Mouse (Mus musculus): ENCODE measurements at regions not wholly inside any gene's neighbourhood (a gene's known extent, or its start where the extent isn't known, plus 50 kb on each side); places are given as distances from the start of the nearest gene placed in this dataset.

DNA sequence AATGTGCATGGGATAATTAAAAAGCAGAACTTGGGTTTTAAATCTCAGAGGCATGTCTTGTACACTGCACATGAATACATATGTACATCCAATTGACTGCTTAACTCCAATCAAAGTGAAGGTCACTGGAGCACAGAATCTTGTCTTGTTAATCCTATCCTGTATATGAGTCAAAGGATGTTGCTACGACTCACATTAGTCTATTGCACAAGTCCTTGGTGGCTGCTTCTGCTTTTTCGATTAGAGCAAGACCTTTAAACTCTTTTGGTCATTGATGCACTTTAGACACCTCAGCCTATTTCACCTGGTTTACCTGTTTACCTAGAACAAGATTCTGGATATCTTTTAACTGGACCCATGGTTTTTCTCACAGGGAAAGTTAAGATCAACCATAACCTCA is 1008.5 kb upstream of the Cited2 start:
- no peak for DNase-seq (ENCODE audit: low read depth, low spot score)

DNA sequence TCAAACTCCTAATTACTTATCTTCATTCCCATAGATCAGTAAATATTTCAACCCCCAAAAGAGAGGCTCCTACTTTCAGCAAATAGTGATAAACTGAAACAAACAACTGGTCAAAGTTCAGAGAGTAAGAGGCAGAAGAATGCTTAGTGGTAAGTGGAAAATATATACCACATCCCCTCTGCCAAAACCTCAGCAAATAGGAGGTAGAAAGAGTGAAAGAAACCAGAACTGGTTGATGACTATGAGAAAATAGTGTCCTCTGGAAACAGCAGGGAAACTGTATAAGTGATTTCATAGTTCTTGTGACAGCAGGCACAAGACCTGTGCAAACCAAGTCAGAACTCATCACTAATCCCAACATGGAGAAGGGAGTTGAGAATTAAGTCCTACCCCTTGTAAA is 980.8 kb upstream of the Cited2 start:
- no peak for DNase-seq (ENCODE audit: low read depth, low spot score)

DNA sequence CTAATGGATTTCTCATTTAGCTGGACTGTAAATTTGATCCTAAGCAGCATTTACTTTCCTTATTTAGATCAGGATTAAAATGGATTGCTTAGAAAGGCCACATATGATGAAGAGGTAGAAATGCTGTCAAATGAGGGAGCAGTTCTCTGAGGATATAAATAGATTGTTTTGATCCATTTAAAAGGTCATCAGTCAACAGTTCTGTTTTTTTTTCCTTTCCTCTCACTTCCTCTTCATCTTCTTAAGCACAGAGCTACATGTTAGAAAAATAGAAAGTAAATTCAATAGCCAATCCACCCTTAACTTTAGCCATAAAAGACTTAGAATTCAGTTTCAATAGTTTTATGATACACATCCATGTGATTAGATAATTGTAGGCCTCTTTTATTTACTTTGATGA is 971.5 kb upstream of the Cited2 start:
- DNase-seq (ENCODE audit: low read depth, low spot score) = no peak

DNA sequence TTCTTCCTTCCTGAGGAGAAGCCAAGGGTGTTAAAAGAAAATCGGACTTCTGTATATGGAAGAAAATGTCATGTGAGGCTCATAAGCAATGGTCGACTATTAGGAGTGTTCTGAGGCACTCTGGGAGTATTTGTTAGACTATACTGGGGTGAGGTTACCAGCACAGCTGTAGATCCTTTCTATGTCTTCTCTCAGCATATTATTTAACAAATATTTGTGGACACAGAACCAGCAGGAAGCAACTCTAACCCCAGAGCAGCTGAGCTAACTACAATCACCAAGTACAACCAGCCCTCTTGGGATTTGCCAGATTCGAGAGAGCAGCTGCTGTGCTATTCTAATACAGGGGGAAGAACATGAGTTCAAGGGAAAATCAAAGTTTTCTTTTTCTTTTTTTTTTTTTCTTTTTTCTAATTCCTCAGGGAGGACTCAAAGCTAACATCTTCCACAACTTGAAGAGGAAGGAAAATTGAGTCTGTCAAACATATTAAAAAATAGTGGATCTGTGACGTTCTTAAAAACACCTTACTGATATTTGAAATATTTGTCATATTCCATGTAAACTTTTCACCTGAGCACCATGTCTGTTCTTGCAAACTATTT is 933.3 kb upstream of the Cited2 start:
- no peak for DNase-seq (ENCODE audit: low read depth, low spot score)

DNA sequence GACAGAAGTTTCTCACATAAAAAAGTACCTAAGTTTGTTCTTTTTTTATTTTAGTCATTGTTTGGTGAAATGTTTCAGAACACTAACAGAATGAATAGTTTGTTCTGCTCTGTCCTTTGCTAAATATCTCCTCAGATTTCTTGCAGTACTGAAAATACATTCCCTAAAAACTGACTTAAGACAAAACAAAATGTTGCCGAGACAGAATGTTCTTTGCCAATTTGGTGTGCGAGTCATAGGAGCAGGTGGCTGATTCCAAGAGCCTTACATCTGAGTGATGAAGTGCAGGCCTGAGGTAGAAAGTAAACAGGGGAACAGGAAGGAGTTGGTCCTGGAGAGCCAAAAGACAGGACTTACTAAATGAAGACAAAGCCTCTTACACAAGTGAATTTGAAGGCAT is 919.0 kb upstream of the Cited2 start:
- no peak for DNase-seq (ENCODE audit: low read depth, low spot score)

DNA sequence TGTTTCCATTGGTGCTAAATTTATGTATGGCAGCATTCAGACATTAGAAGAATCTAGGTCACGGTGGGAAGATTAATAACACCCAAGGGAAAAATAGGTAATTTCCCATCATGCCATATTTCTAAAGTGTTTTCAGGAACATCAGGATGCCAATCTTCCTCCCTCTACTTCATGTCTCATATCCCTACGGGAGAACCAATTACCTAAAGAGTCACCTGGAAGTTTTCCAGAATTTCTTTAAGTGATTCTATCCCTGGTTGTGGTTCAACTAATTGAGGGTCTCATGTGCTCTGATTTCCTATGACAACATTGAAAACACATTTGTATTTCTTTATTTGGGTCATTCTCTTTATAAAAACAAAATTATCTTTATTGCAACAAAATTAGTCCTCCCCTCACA is 912.3 kb upstream of the Cited2 start:
- no peak for DNase-seq (ENCODE audit: low read depth, low spot score)

DNA sequence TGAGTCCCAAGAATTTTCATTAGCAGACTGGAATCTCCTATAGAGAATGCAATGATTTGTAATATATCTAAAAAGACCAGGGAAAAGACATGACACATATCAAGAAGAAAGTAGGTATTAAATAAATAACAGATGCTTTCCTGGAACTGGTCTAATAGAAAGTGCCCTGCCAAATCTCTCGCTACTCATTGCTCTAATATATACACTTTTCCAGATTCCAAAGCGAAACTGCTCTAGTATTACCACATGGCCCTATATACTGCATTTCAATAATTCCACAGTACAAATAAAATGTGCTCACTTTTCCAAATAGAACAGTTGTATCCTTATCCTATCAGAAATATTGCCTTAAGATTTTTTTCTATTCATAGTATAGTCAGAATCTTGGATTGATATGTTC is 909.0 kb upstream of the Cited2 start:
- no peak for DNase-seq (ENCODE audit: low read depth, low spot score)

DNA sequence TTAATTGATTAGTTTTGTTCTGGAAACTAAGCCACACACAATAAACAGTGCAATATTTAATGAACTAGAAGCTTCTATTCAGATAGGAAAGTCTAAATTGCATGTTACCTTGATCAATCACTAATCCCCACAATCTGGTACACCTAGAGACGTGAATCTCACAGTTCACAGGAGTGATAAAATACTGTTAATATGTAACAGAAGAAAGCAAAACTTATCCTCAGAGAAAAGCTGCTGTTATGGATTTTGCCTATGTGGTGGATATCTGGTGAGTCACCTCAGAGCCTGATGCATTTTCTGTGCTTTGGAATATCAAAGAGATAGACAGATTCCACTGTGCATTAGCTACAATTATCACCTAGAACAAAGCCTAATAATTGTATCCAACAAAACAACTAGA is 861.5 kb upstream of the Cited2 start:
- no peak for DNase-seq (ENCODE audit: low read depth, low spot score)

DNA sequence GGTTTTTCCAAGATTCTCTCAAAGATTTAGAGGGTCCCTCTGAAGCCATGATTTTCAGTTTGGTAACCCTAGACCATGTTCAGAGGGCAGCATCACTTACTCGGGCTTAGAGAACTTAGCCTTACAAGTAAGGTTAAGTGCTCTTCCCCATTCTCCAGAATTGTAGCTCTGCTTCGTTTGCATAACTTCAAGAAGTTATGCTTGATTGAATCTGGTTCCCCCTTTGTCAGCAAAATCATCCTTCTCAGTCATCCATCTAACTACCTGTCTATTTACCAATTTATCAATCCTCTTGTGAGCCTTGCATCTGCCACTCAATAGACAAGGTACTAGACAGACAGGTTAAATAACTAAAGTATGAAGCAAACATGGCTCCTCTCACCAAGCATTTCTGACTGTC is 856.1 kb upstream of the Cited2 start:
- DNase-seq (ENCODE audit: low read depth, low spot score) = no peak

DNA sequence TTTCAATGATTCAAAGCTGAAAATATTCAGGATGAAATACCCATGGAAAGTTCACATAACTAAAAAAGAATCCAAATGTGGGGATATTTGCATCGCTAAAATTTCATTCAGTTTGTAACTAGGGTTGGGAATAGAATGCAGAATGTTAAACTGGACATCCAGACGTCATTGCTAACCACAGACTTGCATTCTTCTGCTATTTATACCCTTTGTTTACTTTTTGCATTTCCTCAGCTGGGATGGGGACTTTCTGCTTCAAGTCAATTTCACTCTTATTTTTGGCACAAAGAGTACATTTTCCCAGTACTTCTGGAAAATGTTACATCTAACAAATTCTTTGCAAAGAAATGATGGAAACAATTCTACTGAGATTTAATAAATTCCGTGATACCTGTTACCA is 848.9 kb upstream of the Cited2 start:
- no peak for DNase-seq (ENCODE audit: low read depth, low spot score)

DNA sequence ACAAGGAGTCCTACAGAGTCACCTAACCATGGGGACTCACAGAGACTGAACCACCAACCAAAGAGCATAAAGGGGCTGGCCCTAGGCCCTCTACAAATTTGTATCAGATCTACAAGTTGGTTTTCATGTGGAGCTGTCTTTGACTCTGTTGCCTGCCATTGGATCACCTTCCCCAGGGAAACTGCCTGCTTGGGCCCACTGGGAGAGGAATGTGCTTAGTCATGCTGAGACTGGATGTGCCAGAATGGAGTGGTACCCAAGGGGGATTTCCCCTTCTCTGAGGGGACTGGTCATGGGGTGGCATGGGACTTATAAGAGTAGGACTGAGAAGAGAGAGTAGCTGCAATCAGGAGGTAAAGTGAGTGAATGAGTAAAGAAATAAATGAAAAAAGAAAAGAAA is 844.8 kb upstream of the Cited2 start:
- peak; percentile 28 for DNase-seq (ENCODE audit: low read depth, low spot score)

DNA sequence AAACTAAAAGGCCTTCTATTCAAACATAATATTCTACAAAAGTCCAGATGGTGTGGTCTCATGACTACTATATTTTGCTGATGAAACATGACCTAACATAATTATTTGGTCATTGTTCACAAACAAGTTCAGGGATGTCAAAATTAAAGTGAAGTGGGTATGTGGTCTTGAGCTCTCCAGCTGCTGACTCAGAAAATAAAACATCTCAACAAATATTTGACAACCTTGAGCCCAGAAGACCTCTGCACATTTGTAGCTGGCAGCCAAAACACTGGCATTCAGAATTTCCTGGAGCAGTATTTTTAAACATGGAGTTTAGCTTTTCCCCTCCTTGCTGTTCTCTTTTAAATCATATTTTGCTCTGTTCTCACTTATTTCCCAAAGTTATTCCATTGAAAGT is 829.7 kb upstream of the Cited2 start:
- no peak for DNase-seq (ENCODE audit: low read depth, low spot score)

DNA sequence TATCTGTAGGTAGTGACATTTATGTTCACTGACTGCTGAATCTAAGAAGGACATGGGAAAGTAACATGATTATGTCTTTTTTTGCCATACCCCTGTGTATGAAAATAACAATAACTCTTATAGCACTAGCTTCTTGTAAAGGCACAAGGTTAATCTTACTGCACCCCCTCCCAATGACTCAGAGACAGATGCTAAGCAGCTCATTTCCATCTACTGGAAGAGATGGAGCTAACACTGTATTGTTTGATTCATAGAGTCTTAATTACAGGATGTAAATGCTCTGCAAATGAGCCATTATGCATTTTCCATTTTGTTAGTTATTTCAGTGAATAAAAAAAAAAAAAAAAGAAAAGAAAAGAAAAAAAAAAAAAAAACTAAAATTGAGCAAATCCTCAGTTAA is 827.7 kb upstream of the Cited2 start:
- no peak for DNase-seq (ENCODE audit: low read depth, low spot score)

DNA sequence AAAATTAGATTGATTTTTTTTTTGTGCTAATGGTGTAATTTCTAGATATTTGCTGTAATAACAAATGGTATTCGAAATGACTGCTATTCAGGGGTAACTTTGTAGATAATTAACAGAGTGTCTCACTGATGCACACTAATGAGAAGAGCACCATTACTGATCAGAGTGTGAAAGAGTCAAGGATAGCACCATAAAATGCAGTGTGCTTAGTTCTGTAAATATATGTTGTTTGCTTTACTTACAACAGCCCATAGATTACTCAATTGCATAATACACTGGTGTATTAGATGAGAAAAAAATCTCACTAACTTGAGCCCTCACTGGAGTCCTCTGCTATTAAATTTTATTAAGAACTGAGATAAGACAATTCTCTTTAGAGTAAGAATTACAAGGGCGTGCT is 800.1 kb upstream of the Cited2 start:
- DNase-seq (ENCODE audit: low read depth, low spot score) = no peak

DNA sequence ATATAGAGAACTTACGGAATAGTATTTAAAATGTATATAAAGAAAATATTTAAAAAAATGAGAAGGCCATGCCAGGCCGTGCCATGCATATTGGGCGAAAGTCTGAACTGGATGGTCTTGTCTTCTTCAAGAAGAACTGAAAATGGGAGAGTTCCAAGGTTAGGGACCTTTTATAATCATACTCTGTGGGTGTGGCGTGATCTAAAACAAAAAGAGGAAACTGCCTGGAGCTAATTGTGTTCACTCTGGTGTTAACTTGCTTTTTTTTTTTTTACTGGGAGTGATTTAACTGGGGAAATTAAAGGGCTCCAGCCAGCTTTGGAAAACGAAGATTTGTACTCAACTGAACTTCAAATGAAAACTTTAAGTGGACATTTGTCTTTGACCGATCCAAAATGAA is 799.2 kb upstream of the Cited2 start:
- no peak for DNase-seq (ENCODE audit: low read depth, low spot score)

DNA sequence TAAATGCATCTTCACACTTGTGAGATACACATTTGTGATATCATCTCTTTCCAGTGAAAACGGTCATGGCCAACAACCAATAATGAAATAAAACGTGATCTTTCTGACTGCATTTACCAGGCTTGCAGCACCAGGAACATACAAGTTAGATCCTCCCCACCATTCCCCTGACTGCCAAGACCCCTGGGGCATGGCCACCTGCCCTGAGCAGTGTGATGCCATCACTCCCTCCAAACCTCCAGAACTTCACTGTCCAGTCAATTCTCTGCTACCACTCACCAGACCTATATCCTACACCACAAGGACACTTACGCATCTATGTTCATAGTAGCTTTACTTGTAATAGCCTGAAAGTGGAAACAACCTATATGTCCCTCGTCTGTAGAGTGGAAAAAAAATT is 785.3 kb upstream of the Cited2 start:
- DNase-seq (ENCODE audit: low read depth, low spot score) = no peak

DNA sequence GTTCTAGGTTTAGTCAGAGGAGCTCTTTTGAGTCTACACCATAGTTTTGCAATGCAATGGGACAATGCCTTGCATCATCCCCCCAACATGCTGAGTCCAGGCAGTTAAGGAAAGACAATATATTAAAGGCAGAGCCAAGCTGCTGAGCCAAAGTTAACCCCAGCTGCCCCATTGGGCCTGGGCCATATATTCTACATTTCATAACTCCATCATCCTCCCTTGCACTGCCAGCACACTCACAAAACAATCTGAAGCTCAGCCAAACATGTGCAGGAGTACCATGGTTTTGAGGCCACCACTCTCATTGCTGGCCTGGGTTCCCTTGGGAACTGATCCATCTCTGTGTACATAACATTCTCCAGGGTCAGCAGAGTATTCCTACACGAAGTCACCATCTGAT is 771.4 kb upstream of the Cited2 start:
- no peak for DNase-seq (ENCODE audit: low read depth, low spot score)

DNA sequence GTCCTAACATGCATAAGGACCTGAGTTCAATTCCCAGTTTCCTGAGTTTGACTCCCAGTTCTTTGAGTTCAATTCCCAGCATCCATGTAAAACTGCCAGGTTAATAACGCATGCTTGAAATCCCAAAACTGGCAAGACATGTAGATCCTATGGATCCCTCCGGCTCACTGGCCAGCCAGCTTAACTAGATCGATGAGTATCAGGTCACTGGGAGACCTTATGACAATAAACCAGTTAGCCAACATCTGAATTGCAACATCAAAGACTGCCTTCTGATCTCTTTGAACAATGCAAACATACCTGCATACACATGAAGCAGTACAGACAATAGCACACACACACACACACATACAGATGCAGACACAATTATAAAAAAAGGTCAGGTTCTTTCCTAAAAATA is 762.0 kb upstream of the Cited2 start:
- no peak for DNase-seq (ENCODE audit: low read depth, low spot score)

DNA sequence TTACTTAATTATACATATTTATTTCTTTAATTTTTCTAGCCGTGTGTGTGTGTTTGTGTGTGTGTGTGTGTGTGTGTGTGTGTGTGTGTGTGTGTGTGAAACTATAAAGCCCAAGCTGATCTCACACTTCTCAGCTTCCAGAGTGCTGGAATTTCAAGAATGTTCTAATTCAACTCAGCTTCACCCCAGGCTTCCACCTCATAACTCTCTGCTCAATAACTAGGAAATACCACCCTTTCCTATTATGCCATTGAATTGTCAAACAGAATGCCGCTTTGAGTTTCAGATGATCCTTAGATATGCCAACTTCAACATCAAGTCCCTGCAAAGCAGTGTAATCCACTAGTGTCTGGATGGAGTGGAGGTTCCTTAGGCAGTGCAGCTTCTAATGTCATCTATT is 760.6 kb upstream of the Cited2 start:
- no peak for DNase-seq (ENCODE audit: low read depth, low spot score)

DNA sequence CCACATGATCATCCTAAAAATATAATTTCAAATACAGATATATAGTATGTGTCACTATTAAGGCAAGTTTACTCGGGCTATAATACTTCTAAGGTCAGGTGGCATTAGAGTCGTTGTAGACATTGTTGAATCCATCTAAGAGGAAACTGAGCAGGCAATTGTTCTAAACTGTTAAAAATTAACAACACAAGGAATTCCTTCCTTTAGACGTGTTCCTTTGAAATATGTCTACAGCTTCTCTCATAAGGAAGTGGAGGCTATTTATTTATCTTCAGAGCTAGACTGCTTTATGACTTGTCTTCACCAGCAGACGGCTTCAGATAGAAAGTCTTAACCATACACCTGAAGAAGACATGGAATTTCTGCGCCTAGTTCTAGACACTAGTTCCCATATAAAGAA is 744.2 kb upstream of the Cited2 start:
- no peak for DNase-seq (ENCODE audit: low read depth, low spot score)

DNA sequence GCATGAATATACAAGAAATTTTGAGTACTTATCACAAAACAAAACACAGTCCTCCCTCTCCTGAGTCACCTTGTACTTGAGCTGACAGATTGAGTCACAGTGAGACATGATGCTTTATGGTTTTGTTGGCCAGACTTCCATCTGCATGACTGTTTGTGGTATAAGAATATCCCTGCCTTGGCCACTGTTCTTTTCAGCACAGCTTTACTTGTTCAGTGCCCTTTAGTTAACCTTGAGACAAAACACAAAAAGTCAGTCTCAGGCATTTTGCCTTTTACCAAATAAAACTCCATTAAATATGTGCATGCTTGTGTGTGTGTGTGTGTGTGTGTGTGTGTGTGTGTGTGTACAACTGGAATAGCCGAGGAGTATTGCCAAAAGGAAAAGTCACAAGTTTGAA is 732.8 kb upstream of the Cited2 start:
- DNase-seq (ENCODE audit: low read depth, low spot score) = no peak

DNA sequence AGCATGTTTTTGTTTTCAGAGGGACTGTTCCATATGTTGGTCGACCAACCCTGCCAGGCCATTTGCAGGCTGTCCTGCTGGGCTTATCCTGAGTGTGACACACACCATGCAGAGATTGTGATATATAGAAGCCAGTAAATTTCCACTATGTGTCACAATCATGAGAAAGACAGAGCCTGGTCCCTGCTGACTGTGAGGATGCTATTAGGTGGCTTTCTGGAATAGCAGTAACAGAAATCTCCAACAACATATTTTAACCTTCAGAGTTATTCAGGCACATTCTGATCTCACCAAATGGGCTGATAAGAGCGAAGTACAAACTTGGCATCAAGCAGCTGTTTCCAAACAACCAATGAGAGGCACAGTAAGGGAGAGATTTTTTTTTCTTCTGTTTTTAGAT is 729.2 kb upstream of the Cited2 start:
- DNase-seq (ENCODE audit: low read depth, low spot score) = no peak

DNA sequence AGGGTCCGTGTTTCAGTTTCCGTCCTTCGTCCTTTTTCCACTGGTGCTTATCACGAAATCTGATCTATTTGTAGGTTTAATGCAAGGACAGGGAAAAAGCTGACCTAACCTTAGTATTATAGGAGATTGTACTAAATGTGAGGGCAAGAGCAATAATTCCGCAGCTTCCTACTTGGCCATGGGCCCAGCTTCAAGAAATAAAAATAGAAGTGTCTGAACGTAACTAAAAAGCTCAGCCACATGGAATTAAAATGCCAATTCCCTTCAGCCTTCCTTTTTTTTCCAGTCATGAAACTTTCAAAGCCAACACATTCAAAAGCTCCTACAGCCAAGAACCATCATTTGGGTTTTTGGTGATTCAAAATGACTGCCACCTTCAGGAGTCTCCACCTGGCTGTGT is 728.5 kb upstream of the Cited2 start:
- DNase-seq (ENCODE audit: low read depth, low spot score) = no peak

DNA sequence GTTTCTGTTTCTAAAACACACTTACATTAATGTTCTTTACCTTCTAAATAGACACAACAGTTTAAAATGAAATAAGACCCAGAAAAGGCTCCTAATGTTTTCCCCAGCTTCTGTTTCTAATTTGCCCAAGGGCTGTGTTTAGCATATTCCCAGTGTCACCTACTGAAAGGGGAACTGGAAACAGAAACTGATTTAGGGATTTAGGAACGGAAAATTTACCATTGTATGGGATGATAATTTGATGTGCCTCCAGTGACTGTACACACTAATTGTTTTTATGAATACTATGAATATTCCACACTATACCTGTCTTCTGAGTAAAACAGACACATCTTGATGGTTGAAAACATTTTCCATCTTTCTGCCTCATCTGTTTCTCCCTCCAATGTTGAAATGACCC is 728.0 kb upstream of the Cited2 start:
- no peak for DNase-seq (ENCODE audit: low read depth, low spot score)

All from ES-CJ7 (cell line).